Mouse (Mus musculus) megakaryocyte, adult 5-6 weeks (primary cell): ENCODE results near the gene Pign. TPM values are rescaled to one million over a fixed set of nuclear protein-coding genes. Genes with fewer than 3 reads are reported as not detected.

ENCODE experiments used
- ATAC-seq: 2 replicates; pipeline ENCODE4 v1.8.0; 2016; ENCODE audit warnings: mild to moderate bottlenecking, inconsistent platforms; ENCODE audit not compliant: poor library complexity, severe bottlenecking
- total RNA-seq, 2 experiments: library from RNA; stranded (forward) in 1 of 2; stranded (reverse) in 1 of 2; fragments of 153-499, 151-499 nt in 1 of 2; fragments of 221-1000, 200-1000 nt in 1 of 2; gene quantifications; 2 replicates each; pipeline versions ENCODE4 v1.2.3 to v1.2.4; 2015 to 2017

Pign gene
- total RNA-seq (2015) (15.3 and 15.7 TPM in 2 replicates), total RNA-seq (2017) (18.0 and 48.9 TPM in 2 replicates)

DNA sequence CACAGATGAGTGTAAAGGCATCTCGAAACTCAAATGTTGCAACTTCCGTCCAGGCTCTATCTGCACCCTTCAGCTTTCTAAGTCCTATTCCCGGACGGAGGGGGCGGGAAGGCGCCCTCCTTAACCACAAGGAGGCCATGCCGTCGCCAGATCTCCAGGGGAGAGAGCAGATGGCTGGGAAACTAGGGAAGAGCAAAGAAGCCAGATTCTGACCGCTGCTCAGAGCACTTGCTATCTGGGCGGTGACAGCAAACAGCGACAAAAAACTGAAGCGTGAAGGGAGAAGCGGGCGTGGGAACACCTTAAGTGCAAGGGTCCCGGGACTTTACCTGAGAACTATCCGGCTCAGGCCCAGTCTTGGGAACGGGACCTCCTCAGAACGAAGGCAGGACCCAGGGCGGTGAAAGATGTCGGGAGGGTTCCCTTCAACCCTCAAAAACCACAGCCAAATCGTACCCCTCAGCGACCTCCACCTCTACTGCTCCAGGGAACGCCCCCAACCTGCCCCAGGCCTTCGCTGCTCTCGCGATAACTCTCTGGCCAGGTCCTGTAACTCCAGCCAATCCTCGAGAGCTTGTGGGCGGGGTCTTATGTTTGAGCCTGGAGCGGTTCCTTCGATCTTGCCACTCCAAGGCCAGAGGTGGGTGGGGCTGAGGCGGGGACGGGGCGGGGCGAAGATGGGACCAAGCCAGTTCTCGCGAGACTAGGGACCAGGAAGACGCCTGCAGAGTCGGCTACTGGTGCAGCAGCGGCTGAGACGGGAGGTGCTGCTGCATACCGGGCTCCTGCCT, at the start of gene Pign, which contains the start of gene Relch:
Gene Pign (minus strand): TSS at position 507 of the 791 bp plus-strand sequence.
Gene Relch (plus strand): TSS at position 691 of the 791 bp plus-strand sequence.
- peak; percentile 88 for ATAC-seq

DNA sequence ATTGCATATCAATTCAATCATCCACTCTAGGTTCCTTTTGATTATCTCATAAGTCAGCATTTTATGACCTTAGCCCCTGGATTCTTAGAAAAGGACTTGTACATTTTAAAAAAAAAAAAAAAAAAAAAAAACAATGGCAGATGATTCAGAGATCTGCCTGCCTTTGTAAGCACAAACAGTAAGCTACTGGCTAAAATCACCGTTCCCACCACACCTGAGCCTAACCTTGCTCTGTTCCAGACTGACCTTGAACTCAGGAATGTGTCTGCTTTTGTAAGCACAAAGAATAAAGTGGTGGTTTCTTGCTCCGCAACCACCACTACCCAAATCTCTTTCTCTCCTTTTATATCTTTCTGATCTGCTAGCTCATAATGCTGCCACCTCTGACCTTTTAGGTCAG, 49.3 kb upstream of the Pign start:
- no peak for ATAC-seq

- ATAC-seq: no peak
Observed at GRCm38 (mm10) chr1:105711227-105711626, 47.8 kb upstream of the Pign start.

DNA sequence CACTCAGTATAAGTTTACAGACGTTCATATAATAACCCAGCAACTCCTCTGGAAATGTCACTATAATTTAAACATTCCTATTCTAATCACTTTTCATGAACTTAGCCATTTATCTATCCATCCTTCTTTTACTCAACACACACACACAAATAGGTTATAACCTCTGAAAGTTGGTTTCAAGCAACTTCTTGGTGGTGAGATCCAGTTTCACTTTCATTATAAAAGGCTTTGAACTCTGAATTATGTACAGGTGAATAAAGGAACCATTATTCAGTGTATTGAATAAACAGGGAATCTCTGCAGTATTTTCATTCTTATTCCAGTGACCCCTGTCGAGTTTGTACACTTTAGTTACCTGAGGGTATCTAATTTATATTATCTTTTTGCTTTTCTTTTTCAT, 45.9 kb upstream of the Pign start:
- ATAC-seq: no peak

GRCm38 (mm10) chr1:105700984-105701530, 37.6 kb upstream of the Pign start:
- no peak for ATAC-seq

GRCm38 (mm10) chr1:105695581-105695980, 32.1 kb upstream of the Pign start:
- ATAC-seq: no peak

- no peak for ATAC-seq
Observed at GRCm38 (mm10) chr1:105685501-105685900, 22.0 kb upstream of the Pign start.

- peak; percentile 92 for ATAC-seq
Observed at GRCm38 (mm10) chr1:105680587-105680986, 17.1 kb upstream of the Pign start.

DNA sequence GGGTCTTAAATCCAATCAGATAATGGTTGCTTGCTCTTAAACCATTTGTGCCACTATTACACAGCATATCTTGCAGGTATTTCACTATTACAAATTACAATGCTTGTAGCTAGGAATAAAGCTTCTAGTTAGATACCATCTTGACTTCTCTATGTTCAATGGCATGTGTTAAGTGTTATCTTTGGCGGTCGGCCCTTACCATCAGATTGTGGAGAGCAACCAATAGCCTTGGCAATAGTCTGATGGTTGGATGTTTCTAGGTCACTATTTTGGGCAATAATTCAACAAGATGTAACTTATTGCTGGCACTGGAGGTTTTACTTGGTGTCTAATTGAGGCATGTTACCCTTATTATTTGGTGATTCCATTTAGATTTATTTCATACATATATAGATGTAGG, 11.3 kb upstream of the Pign start:
- ATAC-seq: no peak

- ATAC-seq: no peak
Observed at GRCm38 (mm10) chr1:105669700-105670099, 6.2 kb upstream of the Pign start.

GRCm38 (mm10) chr1:105663962-105664812, 710 bp upstream of the Pign start:
- no peak for ATAC-seq

DNA sequence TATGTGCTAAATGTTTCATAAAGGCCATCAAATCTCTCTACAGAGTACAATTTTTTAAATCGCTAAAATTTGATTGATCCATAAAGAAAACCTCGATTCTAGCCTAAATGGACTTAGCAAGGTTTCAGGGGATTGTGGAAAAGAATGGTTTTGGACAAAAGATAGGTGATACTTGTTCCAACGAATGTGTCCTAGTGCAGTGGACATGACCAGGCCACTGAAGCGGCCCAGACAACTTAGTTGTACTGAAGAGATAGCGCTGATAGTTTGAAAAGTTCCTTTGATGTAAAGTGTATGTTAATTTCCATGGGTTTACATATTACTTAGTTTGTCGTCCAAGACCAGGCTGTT, 682 bp downstream of the Pign start:
- no peak for ATAC-seq

DNA sequence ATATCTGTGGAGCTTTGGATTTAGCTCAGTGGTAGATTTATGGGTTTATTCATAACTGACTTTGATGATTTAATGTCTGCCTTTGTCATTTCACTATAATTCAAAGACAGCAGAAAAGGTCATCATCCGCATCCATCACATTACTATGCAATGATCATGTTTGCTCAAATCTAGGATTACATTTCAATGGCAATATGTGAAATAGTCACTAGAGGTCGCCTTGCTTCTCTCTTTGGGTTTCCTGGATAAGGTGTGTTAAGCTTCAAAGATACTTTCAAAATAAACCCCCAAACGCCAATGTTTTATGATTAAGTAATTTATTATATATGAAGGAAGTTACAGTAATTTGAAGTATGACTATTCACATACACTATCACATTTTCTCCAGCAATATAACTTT, 3.5 kb downstream of the Pign start:
- ATAC-seq: peak; percentile 21; the same call in 1 of the 2 replicates

DNA sequence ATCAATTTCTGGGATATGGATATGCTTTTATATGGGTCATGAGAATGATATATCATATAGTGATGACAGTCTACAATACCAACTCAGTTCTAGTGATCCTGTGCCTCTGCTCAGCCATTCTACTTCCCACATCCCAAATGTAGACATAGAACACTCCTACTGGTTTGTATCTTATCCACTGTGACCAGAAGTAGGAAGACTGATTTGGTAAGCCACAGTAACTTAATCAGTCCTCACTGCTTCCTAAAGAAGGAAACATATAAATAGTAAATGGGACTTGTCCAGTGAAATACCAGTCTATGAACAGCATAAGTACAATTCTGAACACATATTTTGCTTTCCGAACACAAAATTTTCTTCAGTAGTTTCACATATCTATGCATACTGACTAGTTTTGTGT, 9.5 kb downstream of the Pign start:
- ATAC-seq: no peak

- no peak for ATAC-seq
Observed at GRCm38 (mm10) chr1:105650650-105651049, 12.8 kb downstream of the Pign start.

GRCm38 (mm10) chr1:105644093-105644492, 19.4 kb downstream of the Pign start:
- ATAC-seq: no peak

GRCm38 (mm10) chr1:105630481-105630880, 33.0 kb downstream of the Pign start:
- ATAC-seq: peak; percentile 40; the same call in 1 of the 2 replicates

- no peak for ATAC-seq
Observed at GRCm38 (mm10) chr1:105589673-105590072, 73.8 kb downstream of the Pign start.

DNA sequence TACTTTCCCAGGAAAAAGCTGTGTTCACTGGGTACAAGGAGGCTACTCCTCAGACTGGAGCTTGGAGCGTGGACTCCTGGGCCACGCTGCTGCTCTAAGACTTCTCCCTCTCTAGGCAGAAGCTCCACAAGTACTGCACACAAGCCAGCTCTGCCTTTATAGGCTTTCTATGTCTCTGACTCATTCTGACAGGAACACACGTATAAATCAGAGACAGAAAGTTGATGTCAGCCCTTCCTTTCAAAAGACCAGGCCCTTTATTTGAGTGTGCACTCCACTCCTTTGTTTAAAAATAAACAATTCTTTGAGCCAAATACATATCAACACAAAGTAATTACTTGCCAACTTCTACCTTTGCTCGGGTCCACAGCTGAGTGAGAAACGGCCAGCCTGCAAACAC, 74.8 kb downstream of the Pign start:
- ATAC-seq: no peak

DNA sequence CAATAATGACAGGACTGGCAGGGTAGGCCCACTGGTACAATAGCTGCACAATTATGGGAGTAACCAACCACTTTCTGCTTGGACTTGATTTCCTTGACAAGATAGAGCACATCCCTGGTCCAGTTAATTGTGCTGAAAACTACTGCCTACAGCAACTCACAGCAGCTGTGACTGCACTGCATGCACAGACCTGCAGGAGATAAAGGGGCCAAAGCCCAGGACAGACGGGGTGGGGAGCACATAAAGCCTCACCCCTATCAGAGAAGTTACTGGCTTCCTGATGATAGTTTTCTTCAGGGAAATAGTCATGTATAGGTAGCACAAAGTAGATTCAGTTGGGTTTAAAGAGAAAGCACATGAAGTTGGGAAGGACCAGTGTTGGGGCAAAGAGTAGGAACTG, 80.7 kb downstream of the Pign start:
- ATAC-seq: no peak

- ATAC-seq: no peak
Observed at GRCm38 (mm10) chr1:105580909-105581308, 82.6 kb downstream of the Pign start.

DNA sequence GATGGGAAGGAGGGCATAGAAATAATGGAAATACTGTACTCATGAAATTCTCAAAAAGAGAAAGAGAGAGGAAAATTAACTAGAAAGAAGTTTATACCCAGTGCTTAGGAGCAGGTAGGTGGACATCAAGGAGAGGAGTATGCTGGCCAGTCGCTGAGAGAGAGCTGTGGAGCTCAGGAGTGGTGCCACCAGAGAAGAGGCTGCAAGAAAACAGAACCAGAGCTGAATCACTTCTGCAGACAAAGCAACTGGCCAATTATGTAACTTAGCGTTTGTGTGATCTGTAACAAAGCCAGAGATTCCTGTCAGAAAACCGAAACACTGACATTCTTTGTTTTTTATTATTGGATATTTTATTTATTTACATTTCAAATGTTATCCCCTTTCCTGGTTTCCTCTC, 97.4 kb downstream of the Pign start:
- ATAC-seq: no peak
